Mouse (Mus musculus) MEL (cell line): ENCODE measurements around the gene Dntt. TPM values are rescaled to one million over a fixed set of nuclear protein-coding genes. Genes with fewer than 3 reads are reported as not detected.

ENCODE experiments used
- DNase-seq: peaks from one replicate; pipeline ENCODE4 v3.0.0; 2011; ENCODE audit warnings: low read depth, low spot score
- H3K27ac ChIP-seq: 2 replicates; pipeline ENCODE4 v1.5.1; 2012; ENCODE audit warnings: low read depth, mild to moderate bottlenecking, control low read depth, low read length, moderate library complexity; ENCODE audit not compliant: control insufficient read depth
- H3K27me3 ChIP-seq, 2 experiments: fragments of 150-350 bp in 1 of 2; sonication (generic) in 1 of 2; 2 replicates each; pipeline ENCODE4 v1.6.1; 2012; ENCODE audit warnings: low read length in 2 of 2, mild to moderate bottlenecking in 2 of 2, improper control_type of control experiment in 1 of 2, moderate library complexity in 1 of 2; ENCODE audit not compliant: insufficient read depth in 2 of 2, control insufficient read depth in 1 of 2
- H3K36me3 ChIP-seq, 2 experiments: 2 replicates each; pipeline ENCODE4 v1.6.1; 2012 to 2014; ENCODE audit warnings: low read length in 2 of 2, improper control_type of control experiment in 1 of 2, inconsistent platforms in 1 of 2, mild to moderate bottlenecking in 1 of 2; ENCODE audit not compliant: insufficient read depth in 2 of 2, control insufficient read depth in 1 of 2
- H3K4me1 ChIP-seq, 2 experiments: fragments of 150-350 bp in 1 of 2; sonication (generic) in 1 of 2; 2 replicates each; pipeline ENCODE4 v1.6.1; 2012; ENCODE audit warnings: low read length in 2 of 2, improper control_type of control experiment in 1 of 2, mild to moderate bottlenecking in 1 of 2; ENCODE audit not compliant: insufficient read depth in 2 of 2, control insufficient read depth in 1 of 2
- H3K4me3 ChIP-seq, 2 experiments: fragments of 150-350 bp in 1 of 2; sonication (generic) in 1 of 2; 2 replicates each; pipeline ENCODE4 v1.5.1; 2012; ENCODE audit warnings: low read depth in 2 of 2, low read length in 2 of 2, mild to moderate bottlenecking in 2 of 2, moderate library complexity in 2 of 2, control low read depth in 1 of 2, improper control_type of control experiment in 1 of 2; ENCODE audit not compliant: control insufficient read depth in 1 of 2, insufficient read depth in 1 of 2
- H3K79me2 ChIP-seq: 2 replicates; pipeline ENCODE4 v1.6.1; 2012; ENCODE audit warnings: mild to moderate bottlenecking, low read length, moderate library complexity; ENCODE audit not compliant: control insufficient read depth, poor library complexity, insufficient read depth
- H3K9ac ChIP-seq: 2 replicates; pipeline ENCODE4 v1.6.1; 2012; ENCODE audit warnings: low read depth, mild to moderate bottlenecking, control low read depth, low read length, moderate library complexity; ENCODE audit not compliant: control insufficient read depth, poor library complexity, severe bottlenecking
- H3K9me3 ChIP-seq: fragments of 150-350 bp; sonication (generic); replicated peaks from 2 replicates; pipeline ENCODE4 v1.6.1; 2012; ENCODE audit warnings: mild to moderate bottlenecking, low read length, improper control_type of control experiment, moderate library complexity; ENCODE audit not compliant: insufficient read depth
- BHLHE40 ChIP-seq: IDR thresholded peaks from 2 replicates; pipeline ENCODE4 v1.6.1; 2012; ENCODE audit warnings: low read depth, mild to moderate bottlenecking, inconsistent platforms, low read length, improper control_type of control experiment, borderline replicate concordance
- CHD1 ChIP-seq: IDR thresholded peaks from 2 replicates; pipeline ENCODE4 v1.6.1; 2012; ENCODE audit warnings: low read depth, mild to moderate bottlenecking, inconsistent platforms, low read length, improper control_type of control experiment
- CHD2 ChIP-seq: IDR thresholded peaks from 2 replicates; pipeline ENCODE4 v1.6.1; 2011; ENCODE audit warnings: low read length, improper control_type of control experiment
- E2F4 ChIP-seq: IDR thresholded peaks from 2 replicates; pipeline ENCODE4 v1.6.1; 2011; ENCODE audit warnings: low read depth, low read length, improper control_type of control experiment, borderline replicate concordance
- ELF1 ChIP-seq: IDR thresholded peaks from 2 replicates; pipeline ENCODE4 v1.6.1; 2014; ENCODE audit warnings: low read depth, mild to moderate bottlenecking, inconsistent platforms, low read length, improper control_type of control experiment, moderate library complexity
- GABPA ChIP-seq: IDR thresholded peaks from 2 replicates; pipeline ENCODE4 v1.6.1; 2012; ENCODE audit warnings: low read depth, mild to moderate bottlenecking, inconsistent platforms, low read length, improper control_type of control experiment, moderate library complexity
- GATA1 ChIP-seq: IDR thresholded peaks from 2 replicates; pipeline ENCODE4 v1.6.1; 2011; ENCODE audit warnings: low read depth, low read length, improper control_type of control experiment
- HCFC1 ChIP-seq: IDR thresholded peaks from 2 replicates; pipeline ENCODE4 v1.6.1; 2012; ENCODE audit warnings: low read depth, mild to moderate bottlenecking, inconsistent platforms, low read length, improper control_type of control experiment, moderate library complexity
- MAFK ChIP-seq: IDR thresholded peaks from 2 replicates; pipeline ENCODE4 v1.6.1; 2011; ENCODE audit warnings: low read depth, mild to moderate bottlenecking, low read length, improper control_type of control experiment, borderline replicate concordance
- MAX ChIP-seq: IDR thresholded peaks from 2 replicates; pipeline ENCODE4 v1.6.1; 2011; ENCODE audit warnings: low read length, improper control_type of control experiment
- MAZ ChIP-seq: IDR thresholded peaks from 2 replicates; pipeline ENCODE4 v1.6.1; 2012; ENCODE audit warnings: low read depth, mild to moderate bottlenecking, inconsistent platforms, low read length, improper control_type of control experiment
- MEF2A ChIP-seq: IDR thresholded peaks from 2 replicates; pipeline ENCODE4 v1.6.1; 2014; ENCODE audit warnings: low read depth, mild to moderate bottlenecking, inconsistent platforms, low read length, improper control_type of control experiment; ENCODE audit not compliant: poor library complexity, insufficient replicate concordance, severe bottlenecking; ENCODE audit errors: extremely low read depth
- MYC ChIP-seq: IDR thresholded peaks from 2 replicates; pipeline ENCODE4 v1.6.1; 2011; ENCODE audit warnings: low read depth, mild to moderate bottlenecking, low read length, improper control_type of control experiment, moderate library complexity
- NRF1 ChIP-seq: IDR thresholded peaks from 2 replicates; pipeline ENCODE4 v1.6.1; 2014; ENCODE audit warnings: low read depth, mild to moderate bottlenecking, inconsistent platforms, low read length, improper control_type of control experiment, moderate library complexity; ENCODE audit not compliant: poor library complexity, insufficient read depth, severe bottlenecking
- POLR2A ChIP-seq, 2 experiments: IDR thresholded peaks; 2 replicates each; pipeline ENCODE4 v1.6.1; 2011 to 2012; ENCODE audit warnings: low read length in 2 of 2, mild to moderate bottlenecking in 2 of 2, control low read depth in 1 of 2, improper control_type of control experiment in 1 of 2, low read depth in 1 of 2, moderate library complexity in 1 of 2; ENCODE audit not compliant: control insufficient read depth in 1 of 2, insufficient read depth in 1 of 2, poor library complexity in 1 of 2
- RAD21 ChIP-seq: IDR thresholded peaks from 2 replicates; pipeline ENCODE4 v1.6.1; 2011; ENCODE audit warnings: mild to moderate bottlenecking, low read depth, low read length, improper control_type of control experiment
- SIN3A ChIP-seq: IDR thresholded peaks from 2 replicates; pipeline ENCODE4 v1.6.1; 2012; ENCODE audit warnings: low read length, improper control_type of control experiment, inconsistent platforms
- TAL1 ChIP-seq: IDR thresholded peaks from 2 replicates; pipeline ENCODE4 v1.6.1; 2012; ENCODE audit warnings: mild to moderate bottlenecking, inconsistent platforms, low read length, moderate library complexity, mixed read lengths
- TBP ChIP-seq: IDR thresholded peaks from 2 replicates; pipeline ENCODE4 v1.8.0; 2011; ENCODE audit warnings: low read depth, low read length, improper control_type of control experiment
- TCF12 ChIP-seq: IDR thresholded peaks from 2 replicates; pipeline ENCODE4 v1.6.1; 2014; ENCODE audit warnings: low read depth, mild to moderate bottlenecking, inconsistent platforms, low read length, improper control_type of control experiment, moderate library complexity
- USF2 ChIP-seq, 2 experiments: IDR thresholded peaks; 2 replicates each; pipeline ENCODE4 v1.6.1; 2011 to 2012; ENCODE audit warnings: improper control_type of control experiment in 2 of 2, low read length in 2 of 2, borderline replicate concordance in 1 of 2, inconsistent platforms in 1 of 2, low read depth in 1 of 2, mild to moderate bottlenecking in 1 of 2; ENCODE audit not compliant: insufficient read depth in 1 of 2
- ZC3H11A ChIP-seq: IDR thresholded peaks from 2 replicates; pipeline ENCODE4 v1.6.1; 2012; ENCODE audit warnings: low read depth, mild to moderate bottlenecking, inconsistent platforms, low read length, improper control_type of control experiment
- ZNF384 ChIP-seq: IDR thresholded peaks from 2 replicates; pipeline ENCODE4 v1.6.1; 2012; ENCODE audit warnings: low read depth, mild to moderate bottlenecking, inconsistent platforms, low read length, improper control_type of control experiment
- polyA plus RNA-seq, 2 experiments: library from polyadenylated mRNA; stranded (reverse) in 1 of 2; unstranded in 1 of 2; fragments of >175 nt in 1 of 2; fragments of >200 nt in 1 of 2; gene quantifications; 2 replicates each; pipeline versions ENCODE4 v1.2.1 to v1.2.4; 2012; ENCODE audit warnings: low replicate concordance in 2 of 2, low read depth in 1 of 2; ENCODE audit not compliant: insufficient read length in 2 of 2, insufficient read depth in 1 of 2, missing spikeins in 1 of 2
- total RNA-seq: library from RNA; depleted of rRNA; stranded (reverse); fragments of 300-350 nt; gene quantifications from 2 replicates; pipeline ENCODE4 v1.2.3, GENCODE M21; 2012

Dntt gene
- total and polyA plus RNA-seq, 3 experiments = not detected

- Histone ChIP-seq H3K4me3 (no peak overlapping the region), H3K9me3 (no peaks in the 10 kb centered on the region)
- TF ChIP-seq GABPA (no peak), GATA1 (no peak), ELF1 (no peak), TCF12 (no peak), MYC (no peak), RAD21 (no peak), ZNF384 (no peak), MEF2A (no peak), MAZ (no peak), CHD1 (no peak), POLR2A (IDR thresholded peaks at IDR 0.05; ENCODE audit: control insufficient read depth in 1 of 2, insufficient read depth in 1 of 2, low read depth in 1 of 2, low read length in 2 of 2, poor library complexity in 1 of 2) (no peak), USF2 (IDR thresholded peaks at IDR 0.05; ENCODE audit: borderline replicate concordance in 1 of 2, insufficient read depth in 1 of 2, low read depth in 1 of 2, low read length in 2 of 2) (no peak), BHLHE40 (no peak), NRF1 (no peak), E2F4 (no peak), SIN3A (no peak)
These were observed 19.1 kb downstream of the Dntt start for GRCm38 (mm10) chr19:41048187-41048559.

GRCm38 (mm10) chr19:41051714-41052113 is 22.6 kb downstream of the Dntt start:
- Histone ChIP-seq H3K9me3 (no peaks in the 10 kb centered on the region), H3K4me1 (no peaks in the 10 kb centered on the region), H3K27me3 (no peaks in the 10 kb centered on the region; a peak in 1 of 4 replicates), H3K36me3 (no peaks in the 10 kb centered on the region), H3K9ac (no peak overlapping the region), H3K79me2 (no peaks in the 10 kb centered on the region), H3K27ac (no peak overlapping the region), H3K4me3 (no peak overlapping the region)
- TF ChIP-seq MAZ (no peak), MAX (no peak), E2F4 (no peak), TAL1 (no peak), HCFC1 (no peak), POLR2A (IDR thresholded peaks at IDR 0.05; ENCODE audit: control insufficient read depth in 1 of 2, insufficient read depth in 1 of 2, low read depth in 1 of 2, low read length in 2 of 2, poor library complexity in 1 of 2) (no peak), TBP (no peak), ZC3H11A (no peak), MAFK (no peak), GATA1 (no peak), GABPA (no peak), USF2 (IDR thresholded peaks at IDR 0.05; ENCODE audit: borderline replicate concordance in 1 of 2, insufficient read depth in 1 of 2, low read depth in 1 of 2, low read length in 2 of 2) (no peak), TCF12 (no peak), RAD21 (no peak), CHD2 (no peak), MYC (no peak)
- no peak for DNase-seq

More at GRCm38 (mm10) chr19:41048187-41048559, 19.1 kb downstream of the Dntt start:
- no peak for DNase-seq
- H3K27ac ChIP-seq = no peak overlapping the region
- no peak overlapping the region for H3K9ac ChIP-seq
- H3K36me3 ChIP-seq = no peaks in the 10 kb centered on the region
- no peaks in the 10 kb centered on the region for H3K4me1 ChIP-seq
- no peaks in the 10 kb centered on the region; a peak in 1 of 4 replicates for H3K27me3 ChIP-seq
- H3K79me2 ChIP-seq = no peaks in the 10 kb centered on the region
